Mouse (Mus musculus): ENCODE results near the gene Ntrk3. TPM values are rescaled to one million over a fixed set of nuclear protein-coding genes. Genes with fewer than 3 reads are reported as not detected.

Gene Ntrk3
- total and polyA plus RNA-seq, 2 experiments: 0.09 to 0.38 TPM

DNA sequence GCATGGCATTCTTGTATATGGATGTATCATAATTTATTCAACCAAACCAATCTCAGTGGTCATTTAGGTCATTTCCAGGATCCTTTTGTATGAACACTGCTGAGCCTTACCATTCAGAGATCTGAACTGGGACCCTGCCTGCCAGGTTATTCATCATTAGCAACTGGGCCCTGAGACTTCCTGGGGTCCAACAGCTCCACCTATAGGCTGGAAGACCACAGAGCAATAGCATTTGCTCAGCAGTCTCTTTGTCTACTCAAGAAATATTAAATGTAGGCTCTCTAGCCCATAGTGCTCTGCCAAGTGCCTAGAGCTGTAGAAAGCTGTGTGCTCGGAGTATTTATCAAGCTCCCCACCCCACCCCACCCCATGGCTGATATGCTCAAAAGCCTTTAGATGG, 85.5 kb downstream of the Ntrk3 start:
- no peak for DNase-seq (ENCODE audit: extremely low read depth, low read depth, low spot score)
- no peaks in the 10 kb centered on the region for H3K79me2 ChIP-seq (ENCODE audit: control insufficient read depth, insufficient read depth, low read length)
- 47% methylated on average over 1 of the region's 1 CpGs for WGBS
- TF ChIP-seq CTCF (IDR thresholded peaks at IDR 0.05; ENCODE audit: low read depth, low read length) (no peak), POLR2A (IDR thresholded peaks at IDR 0.05; ENCODE audit: extremely low read depth, insufficient read depth, low read length) (no peak)
- H3K4me3 ChIP-seq (ENCODE audit: insufficient read depth, low read depth, low read length): no peak overlapping the region
- H3K27me3 ChIP-seq (ENCODE audit: control insufficient read depth, insufficient read depth, low read length): no peaks in the 10 kb centered on the region
- H3K9ac ChIP-seq (ENCODE audit: low read depth, low read length): no peak overlapping the region
- H3K36me3 ChIP-seq (ENCODE audit: control insufficient read depth, insufficient read depth, low read length): no peaks in the 10 kb centered on the region
- H3K27ac ChIP-seq (replicated peaks; ENCODE audit: insufficient read depth, low read depth, low read length): no peak overlapping the region
- H3K4me1 ChIP-seq (ENCODE audit: control insufficient read depth, insufficient read depth, low read length): no peaks in the 10 kb centered on the region

DNA sequence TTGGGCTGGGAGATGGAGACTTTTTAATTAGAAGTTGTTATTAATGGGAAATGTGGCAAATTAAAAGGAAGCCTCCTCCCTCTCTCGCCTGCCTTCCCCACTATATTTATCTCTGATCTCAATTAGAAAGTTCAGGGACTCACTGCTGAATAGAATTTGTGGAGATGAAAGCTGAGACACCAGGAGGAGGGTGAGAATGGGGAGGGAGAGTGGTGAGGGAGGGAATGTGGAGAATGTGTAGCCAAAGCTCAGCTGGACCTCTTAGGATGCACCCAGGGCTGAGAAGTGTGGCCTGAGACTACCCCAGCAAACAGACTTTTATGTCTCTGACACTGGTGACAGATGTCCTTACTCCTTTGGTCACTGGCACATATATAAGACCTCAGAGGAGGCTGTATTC, 86.3 kb downstream of the Ntrk3 start:
- Histone ChIP-seq H3K27me3 (ENCODE audit: control insufficient read depth, insufficient read depth, low read length) (no peaks in the 10 kb centered on the region), H3K4me3 (ENCODE audit: insufficient read depth, low read depth, low read length) (no peak overlapping the region), H3K79me2 (ENCODE audit: control insufficient read depth, insufficient read depth, low read length) (no peaks in the 10 kb centered on the region), H3K36me3 (ENCODE audit: control insufficient read depth, insufficient read depth, low read length) (no peaks in the 10 kb centered on the region), H3K27ac (replicated peaks; ENCODE audit: insufficient read depth, low read depth, low read length) (no peak overlapping the region), H3K4me1 (ENCODE audit: control insufficient read depth, insufficient read depth, low read length) (no peaks in the 10 kb centered on the region), H3K9ac (ENCODE audit: low read depth, low read length) (no peak overlapping the region)
- no peak for TF ChIP-seq POLR2A (IDR thresholded peaks at IDR 0.05; ENCODE audit: extremely low read depth, insufficient read depth, low read length)
- no peak for TF ChIP-seq CTCF (IDR thresholded peaks at IDR 0.05; ENCODE audit: low read depth, low read length)
- no peak for DNase-seq (ENCODE audit: extremely low read depth, low read depth, low spot score)
- 24% methylated on average over 1 of the region's 1 CpGs for WGBS

DNA sequence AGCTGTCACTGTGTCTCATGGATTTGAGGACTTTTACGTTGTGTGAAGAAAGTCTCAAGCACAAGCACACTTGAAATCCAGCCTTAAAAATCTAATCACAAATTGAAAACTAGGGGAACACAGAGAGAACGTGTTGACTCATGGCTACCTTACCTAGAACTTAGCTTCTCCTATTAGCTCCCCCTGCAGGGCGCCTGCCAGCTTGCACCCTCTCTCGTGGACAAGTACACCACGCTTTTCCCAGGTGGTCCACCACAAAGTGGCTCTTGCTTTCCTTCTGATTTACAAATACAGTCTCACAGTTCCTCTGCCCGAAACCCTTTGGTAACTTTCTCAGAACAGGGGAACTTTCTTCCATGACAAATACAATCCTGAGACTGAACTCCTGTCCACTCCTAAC, 94.1 kb downstream of the Ntrk3 start:
- Histone ChIP-seq H3K36me3 (ENCODE audit: control insufficient read depth, insufficient read depth, low read length) (no peaks in the 10 kb centered on the region), H3K79me2 (ENCODE audit: control insufficient read depth, insufficient read depth, low read length) (no peaks in the 10 kb centered on the region), H3K27me3 (ENCODE audit: control insufficient read depth, insufficient read depth, low read length) (no peaks in the 10 kb centered on the region), H3K27ac (replicated peaks; ENCODE audit: insufficient read depth, low read depth, low read length) (no peak overlapping the region), H3K4me3 (ENCODE audit: insufficient read depth, low read depth, low read length) (no peak overlapping the region), H3K4me1 (ENCODE audit: control insufficient read depth, insufficient read depth, low read length) (no peaks in the 10 kb centered on the region), H3K9ac (ENCODE audit: low read depth, low read length) (no peak overlapping the region)
- 59% methylated on average over 6 of the region's 6 CpGs for WGBS
- TF ChIP-seq POLR2A (IDR thresholded peaks at IDR 0.05; ENCODE audit: extremely low read depth, insufficient read depth, low read length) (no peak), CTCF (IDR thresholded peaks at IDR 0.05; ENCODE audit: low read depth, low read length) (peak; percentile 21; the same call in 1 of the 2 replicates)
- no peak for DNase-seq (ENCODE audit: extremely low read depth, low read depth, low spot score)

DNA sequence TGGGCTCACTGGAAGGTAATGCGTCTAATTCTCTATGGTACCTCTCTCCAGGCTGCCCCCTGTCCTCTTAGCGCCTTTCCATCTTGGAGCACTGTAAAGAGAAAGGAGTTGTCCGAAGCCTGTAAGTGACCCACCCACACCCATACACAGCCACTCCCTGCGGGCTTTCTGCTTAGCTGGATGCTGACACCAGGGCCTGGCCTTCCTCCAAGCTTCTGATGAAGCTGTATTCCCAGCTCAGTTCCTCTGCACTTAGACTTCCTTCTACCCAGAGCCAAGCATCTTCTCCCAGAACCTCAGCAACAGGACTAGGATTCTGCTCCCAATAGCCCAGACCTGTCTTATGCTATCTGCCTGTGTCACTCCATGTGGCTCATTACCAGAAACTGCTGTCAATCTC, 114.1 kb downstream of the Ntrk3 start:
- DNase-seq (ENCODE audit: extremely low read depth, low read depth, low spot score): no peak
- Histone ChIP-seq H3K27ac (replicated peaks; ENCODE audit: insufficient read depth, low read depth, low read length) (no peak overlapping the region), H3K27me3 (ENCODE audit: control insufficient read depth, insufficient read depth, low read length) (no peaks in the 10 kb centered on the region), H3K36me3 (ENCODE audit: control insufficient read depth, insufficient read depth, low read length) (no peaks in the 10 kb centered on the region), H3K4me1 (ENCODE audit: control insufficient read depth, insufficient read depth, low read length) (no peaks in the 10 kb centered on the region), H3K9ac (ENCODE audit: low read depth, low read length) (no peak overlapping the region), H3K79me2 (ENCODE audit: control insufficient read depth, insufficient read depth, low read length) (no peaks in the 10 kb centered on the region), H3K4me3 (ENCODE audit: insufficient read depth, low read depth, low read length) (no peak overlapping the region)
- no peak for TF ChIP-seq POLR2A (IDR thresholded peaks at IDR 0.05; ENCODE audit: extremely low read depth, insufficient read depth, low read length)
- TF ChIP-seq CTCF (IDR thresholded peaks at IDR 0.05; ENCODE audit: low read depth, low read length): no peak
- 71% methylated on average over 4 of the region's 4 CpGs for WGBS

DNA sequence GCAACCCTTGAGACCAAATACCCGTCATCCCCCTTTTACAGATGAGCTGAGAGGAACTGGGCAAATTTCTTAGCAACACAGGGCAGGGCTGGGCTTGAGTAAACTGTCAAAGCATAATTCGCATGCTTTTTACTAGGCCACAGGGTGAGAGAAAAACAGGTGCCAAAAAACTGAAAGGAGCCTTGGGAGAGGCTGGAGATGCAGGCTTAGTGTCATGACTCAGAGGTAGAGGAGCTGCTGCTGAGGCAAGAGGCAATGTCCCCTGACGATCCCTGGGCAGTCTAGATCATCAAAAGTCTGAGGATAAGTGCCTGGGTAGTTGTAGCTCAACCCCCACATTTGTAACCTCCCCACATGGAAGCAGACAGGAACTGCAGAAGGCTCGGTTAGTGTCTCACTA, 116.7 kb downstream of the Ntrk3 start:
- Histone ChIP-seq H3K36me3 (ENCODE audit: control insufficient read depth, insufficient read depth, low read length) (no peaks in the 10 kb centered on the region), H3K79me2 (ENCODE audit: control insufficient read depth, insufficient read depth, low read length) (no peaks in the 10 kb centered on the region), H3K4me3 (ENCODE audit: insufficient read depth, low read depth, low read length) (no peak overlapping the region), H3K27me3 (ENCODE audit: control insufficient read depth, insufficient read depth, low read length) (no peaks in the 10 kb centered on the region), H3K27ac (replicated peaks; ENCODE audit: insufficient read depth, low read depth, low read length) (no peak overlapping the region), H3K4me1 (ENCODE audit: control insufficient read depth, insufficient read depth, low read length) (no peaks in the 10 kb centered on the region), H3K9ac (ENCODE audit: low read depth, low read length) (no peak overlapping the region)
- DNase-seq (ENCODE audit: extremely low read depth, low read depth, low spot score): no peak
- 31% methylated on average over 4 of the region's 4 CpGs for WGBS
- no peak for TF ChIP-seq CTCF (IDR thresholded peaks at IDR 0.05; ENCODE audit: low read depth, low read length)
- no peak for TF ChIP-seq POLR2A (IDR thresholded peaks at IDR 0.05; ENCODE audit: extremely low read depth, insufficient read depth, low read length)

DNA sequence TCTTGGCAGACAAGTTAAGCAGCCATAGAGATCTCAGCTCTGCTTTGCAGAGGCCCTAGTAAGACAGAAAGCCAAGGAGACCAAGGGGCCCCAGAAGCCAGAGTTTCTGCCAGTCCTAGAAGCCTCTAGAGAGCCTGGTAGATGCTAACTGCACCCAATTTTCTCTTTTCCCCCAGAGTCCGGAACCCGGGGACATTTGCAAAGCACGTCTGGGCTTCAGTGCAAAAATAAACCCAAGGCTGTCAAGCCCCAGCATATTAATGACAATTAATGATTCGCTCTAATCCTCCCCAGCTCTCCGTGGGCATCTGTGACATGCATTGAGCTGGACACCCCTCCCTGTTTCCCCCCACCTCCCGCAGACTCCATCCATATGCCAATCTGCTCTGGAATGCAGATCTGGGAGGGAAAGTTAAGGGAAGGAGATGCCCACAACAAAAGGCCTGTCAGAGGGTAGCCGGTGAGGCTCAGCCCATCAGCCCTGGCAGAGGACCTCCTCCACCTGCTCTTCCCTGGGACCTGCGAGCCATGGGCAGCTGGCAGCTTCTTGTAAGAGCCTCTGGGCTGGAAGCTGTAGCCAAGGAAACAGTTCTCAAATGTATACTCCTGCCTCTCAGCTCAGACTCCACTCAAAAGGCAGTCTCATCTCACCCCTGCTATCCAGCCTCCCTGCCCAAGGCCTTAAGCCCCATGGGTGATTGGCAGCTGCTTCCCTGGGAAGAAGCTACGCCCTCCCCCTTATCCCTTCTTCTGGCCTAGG, 117.8 kb downstream of the Ntrk3 start:
- DNase-seq (ENCODE audit: extremely low read depth, low read depth, low spot score): no peak
- Histone ChIP-seq H3K27me3 (ENCODE audit: control insufficient read depth, insufficient read depth, low read length) (no peaks in the 10 kb centered on the region), H3K79me2 (ENCODE audit: control insufficient read depth, insufficient read depth, low read length) (no peaks in the 10 kb centered on the region), H3K4me1 (ENCODE audit: control insufficient read depth, insufficient read depth, low read length) (no peaks in the 10 kb centered on the region), H3K4me3 (ENCODE audit: insufficient read depth, low read depth, low read length) (no peak overlapping the region), H3K36me3 (ENCODE audit: control insufficient read depth, insufficient read depth, low read length) (no peaks in the 10 kb centered on the region), H3K9ac (ENCODE audit: low read depth, low read length) (no peak overlapping the region), H3K27ac (replicated peaks; ENCODE audit: insufficient read depth, low read depth, low read length) (no peak overlapping the region)
- TF ChIP-seq POLR2A (IDR thresholded peaks at IDR 0.05; ENCODE audit: extremely low read depth, insufficient read depth, low read length) (no peak), CTCF (IDR thresholded peaks at IDR 0.05; ENCODE audit: low read depth, low read length) (no peak)
- WGBS: 77% methylated on average over 9 of the region's 9 CpGs

Data from liver, adult 2 months (tissue).